Mouse (Mus musculus) left cerebral cortex, adult 2 months (tissue): ENCODE measurements at regions not wholly inside any gene's neighbourhood (a gene's known extent, or its start where the extent isn't known, plus 50 kb on each side); places are given as distances from the start of the nearest gene placed in this dataset.

Experiments used
- DNase-seq, 2 experiments: peaks; one replicate each; pipeline ENCODE4 v3.0.0; 2021 to 2022; ENCODE audit warnings: low spot score in 2 of 2, mixed read lengths in 1 of 2; ENCODE audit errors: extremely low spot score in 1 of 2
- H3K27ac ChIP-seq: fragments of 200-600 bp; 2 replicates; pipeline ENCODE4 v1.8.1; 2022
- H3K4me3 ChIP-seq: fragments of 200-600 bp; 2 replicates; pipeline ENCODE4 v1.8.1; 2022
- CTCF ChIP-seq: fragments of 200-600 bp; IDR thresholded peaks from 2 replicates; pipeline ENCODE4 v1.8.1; 2022; ENCODE audit warnings: antibody characterized with exemption, mild to moderate bottlenecking, moderate library complexity
- intact Hi-C: fragments of 180-260 bp; cut with DNase I; formaldehyde crosslinking; loops from one replicate; pipeline ENCODE4 v1.15.1; 2025

GRCm38 (mm10) chr7:95250651-95251050 lies 920.4 kb upstream of the Tenm4 start:
- no peak for DNase-seq
- intact Hi-C loops = no loop called here
- TF ChIP-seq CTCF = no peak
- Histone ChIP-seq H3K4me3 (no peak overlapping the region), H3K27ac (no peak overlapping the region)

DNA sequence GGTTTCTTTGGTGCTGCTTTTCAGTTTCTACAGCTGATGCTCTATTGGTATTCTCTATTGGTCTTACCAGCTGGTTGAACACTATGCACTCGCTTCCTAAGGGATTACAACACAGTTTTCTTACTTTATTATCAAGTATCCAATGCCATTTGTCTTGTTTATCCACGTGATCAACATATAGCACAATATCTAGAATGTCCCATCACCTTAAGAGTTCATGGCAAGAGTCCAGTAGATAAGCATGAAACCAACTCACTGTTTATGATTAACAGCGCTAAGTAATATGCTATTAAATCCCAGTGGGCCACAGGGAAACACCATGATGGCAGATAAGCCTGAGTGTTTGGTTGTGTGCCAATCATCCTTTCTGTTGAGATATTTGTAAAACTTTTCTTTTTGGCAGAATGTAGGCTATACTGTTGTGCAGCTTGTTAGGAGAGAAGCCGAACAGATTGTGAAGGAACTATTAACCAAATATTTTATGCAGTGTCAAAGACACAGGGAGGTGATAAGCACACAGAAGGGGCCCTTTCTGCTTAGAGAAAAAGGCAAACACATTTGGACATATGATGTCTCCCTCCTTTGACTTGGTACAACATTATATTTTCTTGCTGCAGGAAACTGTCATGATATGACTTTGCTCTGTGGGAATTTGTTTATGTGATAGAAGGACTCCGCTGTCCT lies 917.0 kb upstream of the Tenm4 start:
- no peak overlapping the region for H3K27ac ChIP-seq
- no peak overlapping the region for H3K4me3 ChIP-seq
- no peak for DNase-seq
- no peak for TF ChIP-seq CTCF
- intact Hi-C loops = no loop called here

DNA sequence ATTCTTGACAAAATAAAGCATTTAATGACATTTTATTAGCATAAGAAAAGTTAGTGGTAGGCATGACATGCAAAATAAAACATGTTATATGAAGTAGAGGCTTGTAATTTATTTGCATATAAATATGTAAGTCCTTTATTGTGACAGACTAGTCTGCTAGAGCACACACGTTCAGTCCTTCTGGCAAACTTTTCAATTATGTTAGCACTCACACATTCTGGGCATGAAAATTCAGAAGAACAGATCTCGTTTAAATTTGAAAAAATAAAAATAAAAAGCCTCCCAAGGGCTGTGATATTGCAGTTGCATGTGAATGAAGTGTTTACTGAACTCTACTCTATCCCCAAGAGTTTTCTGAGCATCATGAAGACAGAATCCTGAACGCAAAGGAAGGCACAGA lies 916.1 kb upstream of the Tenm4 start:
- intact Hi-C loops = no loop called here
- TF ChIP-seq CTCF = no peak
- DNase-seq = no peak
- Histone ChIP-seq H3K27ac (no peak overlapping the region), H3K4me3 (no peak overlapping the region)

DNA sequence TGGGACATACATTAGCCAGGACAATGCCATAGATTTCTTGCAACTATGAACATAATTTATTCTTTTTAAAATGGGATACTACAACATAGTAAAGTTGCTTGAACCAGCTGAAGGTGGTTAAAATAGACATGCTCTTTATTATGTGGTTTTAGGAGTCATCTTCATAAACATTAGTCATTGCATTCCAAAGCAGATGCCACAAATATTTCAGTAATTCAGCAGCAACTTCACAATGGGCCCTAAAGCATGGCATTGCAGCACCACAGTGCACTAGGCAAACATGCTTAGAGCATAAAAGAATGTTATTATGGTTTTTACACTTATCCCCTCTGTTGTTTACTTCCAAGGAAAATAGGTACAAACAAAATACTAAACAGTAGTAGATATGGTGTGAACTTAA lies 915.3 kb upstream of the Tenm4 start:
- intact Hi-C loops = no loop called here
- no peak for TF ChIP-seq CTCF
- Histone ChIP-seq H3K4me3 (no peak overlapping the region), H3K27ac (no peak overlapping the region)
- no peak for DNase-seq

DNA sequence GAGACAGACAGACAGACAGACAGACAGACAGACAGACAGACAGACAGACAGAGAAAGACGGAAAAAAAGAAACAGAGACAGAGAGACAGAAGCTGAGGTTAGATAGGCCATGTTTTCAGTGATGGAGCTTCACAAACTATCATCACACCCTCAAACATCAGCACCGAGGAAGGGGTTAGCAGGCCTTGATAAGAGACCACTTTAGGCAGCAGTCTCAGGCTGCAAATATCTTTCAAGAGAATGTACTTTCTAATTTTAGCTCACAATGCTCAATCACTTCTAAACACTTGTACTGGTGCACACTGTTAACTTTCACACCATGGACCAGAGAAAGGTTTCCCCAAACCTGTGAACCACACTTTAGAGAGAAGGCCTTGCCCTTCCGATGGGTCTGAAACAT lies 908.1 kb upstream of the Tenm4 start:
- no peak for TF ChIP-seq CTCF
- H3K27ac ChIP-seq = no peak overlapping the region

GRCm38 (mm10) chr7:95277237-95277636 lies 893.8 kb upstream of the Tenm4 start:
- H3K27ac ChIP-seq = no peak overlapping the region
- no peak for DNase-seq
- intact Hi-C loops = no loop called here
- H3K4me3 ChIP-seq = no peak overlapping the region
- TF ChIP-seq CTCF = no peak

More for the DNA sequence above, 908.1 kb upstream of the Tenm4 start:
- H3K4me3 ChIP-seq = no peak overlapping the region
- intact Hi-C loops = no loop called here
- DNase-seq = no peak

- intact Hi-C loops = no loop called here
- Histone ChIP-seq H3K4me3 (no peak overlapping the region), H3K27ac (no peak overlapping the region)
- DNase-seq = no peak
- TF ChIP-seq CTCF = no peak
Measured at GRCm38 (mm10) chr7:95313667-95314066, 857.4 kb upstream of the Tenm4 start.

DNA sequence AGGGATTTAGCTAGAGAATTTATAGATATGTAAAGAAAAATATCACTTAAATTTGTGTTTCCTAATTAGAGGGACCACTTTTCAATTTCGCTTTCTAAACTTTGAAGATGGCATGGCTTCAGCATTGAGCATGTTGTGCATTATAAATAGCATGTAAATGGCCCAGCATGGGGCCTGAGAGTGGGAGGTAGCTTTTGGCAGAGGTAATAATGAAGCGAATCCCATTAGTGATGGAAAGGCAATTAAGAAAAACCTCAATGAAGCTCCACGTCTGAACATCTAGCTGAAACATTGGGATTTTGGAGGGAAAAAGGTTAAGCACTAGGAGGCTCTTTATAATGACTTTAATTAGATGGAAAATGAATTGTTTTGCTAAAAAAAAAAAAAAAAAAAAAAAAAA lies 848.0 kb upstream of the Tenm4 start:
- no peak for TF ChIP-seq CTCF
- no peak for DNase-seq
- no peak overlapping the region for H3K4me3 ChIP-seq
- intact Hi-C loops = no loop called here
- H3K27ac ChIP-seq = no peak overlapping the region

DNA sequence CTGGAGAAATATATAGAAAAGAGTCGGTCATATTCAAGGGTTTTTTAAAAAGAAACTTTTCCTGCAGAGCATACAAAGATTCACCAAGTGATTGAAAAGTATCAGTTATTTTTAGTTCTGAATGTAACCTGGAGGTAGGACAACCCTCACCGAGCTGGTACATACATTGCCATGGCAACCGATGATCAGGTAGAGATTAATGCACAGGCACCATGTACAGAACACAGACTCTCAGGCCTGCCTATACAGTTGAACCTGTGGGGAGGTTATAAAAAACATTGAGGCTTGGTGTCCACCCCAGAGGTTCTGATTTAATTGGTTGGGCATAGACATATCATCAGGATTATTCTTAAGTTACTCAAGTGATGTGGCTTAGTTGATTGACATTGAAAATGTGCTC lies 846.1 kb upstream of the Tenm4 start:
- Histone ChIP-seq H3K27ac (no peak overlapping the region), H3K4me3 (no peak overlapping the region)
- TF ChIP-seq CTCF = no peak
- intact Hi-C loops = no loop called here
- DNase-seq = no peak

DNA sequence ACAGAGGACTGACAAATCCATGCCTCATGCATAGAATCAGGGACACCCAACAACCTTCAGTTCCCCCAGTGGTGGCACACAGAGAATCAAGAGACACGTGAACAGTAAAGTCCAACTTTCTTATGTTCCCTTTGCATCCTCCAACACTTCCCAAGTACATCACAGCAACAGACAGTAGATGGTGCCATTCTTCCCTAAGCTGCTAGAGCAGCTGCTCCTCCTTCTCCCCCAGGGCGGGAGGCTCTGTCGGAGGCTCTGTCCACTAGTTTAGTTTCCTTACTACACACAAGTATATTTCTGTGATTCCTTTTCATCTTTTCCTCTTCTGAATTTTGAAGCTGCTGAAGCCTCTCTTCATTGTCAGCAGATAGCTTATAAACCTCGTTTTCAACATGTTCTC lies 839.0 kb upstream of the Tenm4 start:
- intact Hi-C loops = no loop called here
- Histone ChIP-seq H3K4me3 (no peak overlapping the region), H3K27ac (no peak overlapping the region)
- DNase-seq = no peak
- TF ChIP-seq CTCF = peak; percentile 28

GRCm38 (mm10) chr7:95350185-95350803 lies 820.8 kb upstream of the Tenm4 start:
- Histone ChIP-seq H3K27ac (no peak overlapping the region), H3K4me3 (no peak overlapping the region)
- DNase-seq = no peak
- intact Hi-C loops = no loop called here
- TF ChIP-seq CTCF = no peak

- no peak overlapping the region for H3K4me3 ChIP-seq
Measured at GRCm38 (mm10) chr7:95350804-95351199, 820.2 kb upstream of the Tenm4 start.

GRCm38 (mm10) chr7:95351337-95351736 lies 819.7 kb upstream of the Tenm4 start:
- H3K4me3 ChIP-seq = no peak overlapping the region
- no peak overlapping the region for H3K27ac ChIP-seq
- intact Hi-C loops = no loop called here
- DNase-seq = no peak
- no peak for TF ChIP-seq CTCF

More at GRCm38 (mm10) chr7:95350804-95351199, 820.2 kb upstream of the Tenm4 start:
- no peak overlapping the region for H3K27ac ChIP-seq
- intact Hi-C loops = no loop called here
- TF ChIP-seq CTCF = no peak
- no peak for DNase-seq
